Mouse (Mus musculus) thymus, adult 2 months (tissue): ENCODE results near the gene Glis1.

Source experiments
- CTCF ChIP-seq: fragments of 200-500 bp; IDR thresholded peaks from 2 replicates; pipeline ENCODE4 v1.5.1; 2012; ENCODE audit warnings: mild to moderate bottlenecking, control low read depth, low read length, moderate library complexity, borderline replicate concordance; ENCODE audit not compliant: control insufficient read depth, poor library complexity, insufficient read depth; ENCODE audit errors: extremely low read depth
- POLR2A ChIP-seq: fragments of 200-500 bp; IDR thresholded peaks from 2 replicates; pipeline ENCODE4 v1.6.1; 2012; ENCODE audit warnings: mild to moderate bottlenecking, low read length, control low read depth, moderate library complexity; ENCODE audit not compliant: control insufficient read depth, poor library complexity, insufficient read depth; ENCODE audit errors: extremely low read depth

DNA sequence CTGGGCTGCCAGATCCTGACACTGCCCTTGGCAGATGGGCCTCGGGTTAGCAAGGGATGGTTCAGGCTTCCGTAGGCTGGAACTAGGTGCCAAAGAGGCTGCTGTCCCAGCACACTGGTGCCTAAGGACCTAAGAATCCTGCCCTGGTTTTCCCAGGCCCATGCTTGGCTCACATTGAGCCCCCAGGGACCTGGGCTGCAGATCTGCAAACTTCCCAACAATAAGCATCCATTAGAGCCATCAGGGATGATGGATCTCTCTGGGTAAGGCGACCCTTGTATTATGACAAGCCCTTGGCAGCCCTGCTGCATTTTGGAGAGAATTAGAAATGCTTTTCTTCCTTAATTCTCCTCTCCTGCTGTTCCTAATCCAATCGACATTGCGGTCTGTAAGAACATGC is 187.0 kb downstream of the Glis1 start:
- TF ChIP-seq CTCF (no peak), POLR2A (no peak)
